Mouse (Mus musculus) left cerebral cortex, adult 2 months (tissue): Measurements from ENCODE around the gene Tnni2. TPM values are rescaled to one million over a fixed set of nuclear protein-coding genes. Genes with fewer than 3 reads are reported as not detected.
"Not testable (repeated sequence)": the region's sequence is repeated elsewhere in the genome, so short reads cannot be mapped to it uniquely, and the experiment has no call there.

Experiments
- DNase-seq, 2 experiments: peaks; one replicate each; pipeline ENCODE4 v3.0.0; 2021 to 2022; ENCODE audit warnings: low spot score in 2 of 2, mixed read lengths in 1 of 2; ENCODE audit errors: extremely low spot score in 1 of 2
- H3K27ac ChIP-seq: fragments of 200-600 bp; 2 replicates; pipeline ENCODE4 v1.8.1; 2022
- H3K4me3 ChIP-seq: fragments of 200-600 bp; 2 replicates; pipeline ENCODE4 v1.8.1; 2022
- CTCF ChIP-seq: fragments of 200-600 bp; IDR thresholded peaks from 2 replicates; pipeline ENCODE4 v1.8.1; 2022; ENCODE audit warnings: antibody characterized with exemption, mild to moderate bottlenecking, moderate library complexity
- intact Hi-C: fragments of 180-260 bp; cut with DNase I; formaldehyde crosslinking; loops from one replicate; pipeline ENCODE4 v1.15.1; 2025
- long read RNA-seq, 2 experiments: library from polyadenylated mRNA; stranded (forward); transcript quantifications; one replicate each; pipeline ENCODE4 v2.0.0; 2021; ENCODE audit warnings: borderline mapping rate in 2 of 2
- total RNA-seq, 2 experiments: library from RNA; stranded (reverse); gene quantifications; 2 replicates each; pipeline ENCODE4 v1.2.3; 2021

Gene Tnni2
- total RNA-seq, result under 1 TPM in 1 of 2 experiments, not detected in 1; 0.50 TPM
- long read RNA-seq, experiment 1, result 0 reads
- long read RNA-seq, experiment 2, result 0 reads

GRCm38 (mm10) chr7:142441585-142441984 is at the start of gene Tnni2:
TSS of gene Tnni2 (plus strand) at chr7:142441808.
- DNase-seq, result no peak
- intact Hi-C loops, result no loop called here
- no peak within 1 kb of the TSS for H3K27ac ChIP-seq
- no peak within 1 kb of the TSS for H3K4me3 ChIP-seq
- TF ChIP-seq CTCF, result no peak

GRCm38 (mm10) chr7:142393191-142393590 is 48.4 kb upstream of the Tnni2 start:
- no peak for DNase-seq

GRCm38 (mm10) chr7:142394261-142395190 is 47.1 kb upstream of the Tnni2 start:
- Histone ChIP-seq H3K4me3 (no peak overlapping the region), H3K27ac (no peak overlapping the region)
- no peak for TF ChIP-seq CTCF
- DNase-seq, result no peak
- intact Hi-C loops, result no loop called here

More at GRCm38 (mm10) chr7:142393191-142393590, 48.4 kb upstream of the Tnni2 start:
- Histone ChIP-seq H3K4me3 (no peak overlapping the region), H3K27ac (no peak overlapping the region)
- intact Hi-C loops, result no loop called here
- TF ChIP-seq CTCF, result no peak

- DNase-seq, result no peak
- intact Hi-C loops, result no loop called here
- no peak for TF ChIP-seq CTCF
- H3K27ac ChIP-seq, result no peak overlapping the region
- no peak overlapping the region for H3K4me3 ChIP-seq
These were observed 46.1 kb upstream of the Tnni2 start for GRCm38 (mm10) chr7:142395472-142395871.

GRCm38 (mm10) chr7:142396611-142397010 is 45.0 kb upstream of the Tnni2 start:
- H3K27ac ChIP-seq, result peak overlapping the region; percentile 8; the same call in 1 of the 2 replicates
- intact Hi-C loops, result no loop called here
- H3K4me3 ChIP-seq, result no peak overlapping the region
- no peak for TF ChIP-seq CTCF
- no peak for DNase-seq

GRCm38 (mm10) chr7:142398052-142398451 is 43.6 kb upstream of the Tnni2 start:
- Histone ChIP-seq H3K27ac (peak overlapping the region; percentile 10; the same call in 1 of the 2 replicates), H3K4me3 (no peak overlapping the region)
- DNase-seq, result no peak
- intact Hi-C loops, result no loop called here
- no peak for TF ChIP-seq CTCF

- intact Hi-C loops, result no loop called here
- DNase-seq, result no peak
- TF ChIP-seq CTCF, result no peak
- peak overlapping the region; percentile 47 for H3K27ac ChIP-seq
- H3K4me3 ChIP-seq, result no peak overlapping the region
These were observed 42.4 kb upstream of the Tnni2 start for GRCm38 (mm10) chr7:142399250-142399649.

- no peak for TF ChIP-seq CTCF
- Histone ChIP-seq H3K27ac (peak overlapping the region; percentile 47), H3K4me3 (no peak overlapping the region)
- DNase-seq, result no peak
- intact Hi-C loops, result no loop called here
These were observed 41.4 kb upstream of the Tnni2 start for GRCm38 (mm10) chr7:142400112-142400749.

GRCm38 (mm10) chr7:142400750-142401142 is 40.9 kb upstream of the Tnni2 start:
- intact Hi-C loops, result no loop called here
- H3K27ac ChIP-seq, result peak overlapping the region; percentile 45
- no peak overlapping the region for H3K4me3 ChIP-seq
- no peak for DNase-seq
- TF ChIP-seq CTCF, result no peak

GRCm38 (mm10) chr7:142403591-142403990 is 38.0 kb upstream of the Tnni2 start:
- no peak for TF ChIP-seq CTCF
- Histone ChIP-seq H3K27ac (no peak overlapping the region), H3K4me3 (no peak overlapping the region)
- DNase-seq, result no peak
- intact Hi-C loops, result no loop called here

GRCm38 (mm10) chr7:142405134-142405533 is 36.5 kb upstream of the Tnni2 start:
- H3K27ac ChIP-seq, H3K4me3 ChIP-seq, intact Hi-C loops, DNase-seq: not testable (repeated sequence)

- intact Hi-C loops, result no loop called here
- DNase-seq, result no peak
- Histone ChIP-seq H3K27ac (no peak overlapping the region), H3K4me3 (no peak overlapping the region)
- TF ChIP-seq CTCF, result no peak; the same call in none of the 2 replicates
These were observed 33.7 kb upstream of the Tnni2 start for GRCm38 (mm10) chr7:142407935-142408334.
